Mouse (Mus musculus) central nervous system, embryonic 11.5 days (tissue): Measurements from ENCODE around the gene Cd55. TPM values are rescaled to one million over a fixed set of nuclear protein-coding genes. Genes with fewer than 3 reads are reported as not detected.

Source experiments
- polyA plus RNA-seq: library from polyadenylated mRNA; depleted of rRNA; stranded (reverse); fragments of >200 nt; gene quantifications from 2 replicates; pipeline ENCODE4 v1.2.3, GENCODE M21; 2012; rRNA removed

Gene Cd55
- 2.9 and 5.8 TPM in 2 replicates for polyA plus RNA-seq

GRCm38 (mm10) chr1:130462084-130462861, at the start of gene Cd55:
Gene Cd55, minus strand, starts transcription at chr1:130462744.

GRCm38 (mm10) chr1:130422664-130423111, 39.9 kb downstream of the Cd55 start, which contains the start of gene Cd55b:
Gene Cd55b, minus strand, starts transcription at chr1:130423009.

Other genes starting within 250 kb of the Cd55 start
- gene Cd55b, start 39.7 kb downstream of the Cd55 start, polyA plus RNA-seq: not detected in 2 replicates
- not detected in 2 replicates for gene Zp3r, start 166.9 kb upstream of the Cd55 start, polyA plus RNA-seq
- 0.02 and 0.04 TPM in 2 replicates for gene C4bp, start 198.9 kb upstream of the Cd55 start, polyA plus RNA-seq